Mouse (Mus musculus) stomach, embryonic 15.5 days (tissue): ENCODE measurements around the gene Ostf1. TPM values are rescaled to one million over a fixed set of nuclear protein-coding genes. Genes with fewer than 3 reads are reported as not detected.
"Not testable (repeated sequence)": the region's sequence is repeated elsewhere in the genome, so short reads cannot be mapped to it uniquely, and the experiment has no call there.

ENCODE experiments used
- ATAC-seq: fragments of 200-750 bp; cut with Nextera tagmentation; 2 replicates; pipeline ENCODE4 v1.8.0; 2017; ENCODE audit warnings: low read depth, moderate number of reproducible peaks, moderate TSS enrichment; ENCODE audit not compliant: insufficient read depth, low FRiP score
- H3K27ac ChIP-seq: fragments of 300-500 bp; sonication (generic); 2 replicates; pipeline ENCODE4 v1.5.1; 2015; ENCODE audit warnings: mild to moderate bottlenecking, inconsistent platforms
- H3K27me3 ChIP-seq: fragments of 300-500 bp; sonication (generic); replicated peaks from 2 replicates; pipeline ENCODE4 v1.6.1; 2015; ENCODE audit warnings: inconsistent platforms
- H3K36me3 ChIP-seq: fragments of 300-500 bp; sonication (generic); 2 replicates; pipeline ENCODE4 v1.6.1; 2015; ENCODE audit warnings: inconsistent platforms
- H3K4me1 ChIP-seq: fragments of 300-500 bp; sonication (generic); 2 replicates; pipeline ENCODE4 v1.6.1; 2015; ENCODE audit warnings: inconsistent platforms
- H3K4me2 ChIP-seq: fragments of 300-500 bp; sonication (generic); 2 replicates; pipeline ENCODE4 v1.6.1; 2015; ENCODE audit warnings: mild to moderate bottlenecking, inconsistent platforms
- H3K4me3 ChIP-seq: fragments of 300-500 bp; sonication (generic); replicated peaks from 2 replicates; pipeline ENCODE4 v1.5.1; 2015; ENCODE audit warnings: inconsistent platforms
- H3K9ac ChIP-seq: fragments of 300-500 bp; sonication (generic); 2 replicates; pipeline ENCODE4 v1.6.1; 2015; ENCODE audit warnings: inconsistent platforms
- H3K9me3 ChIP-seq: fragments of 300-500 bp; sonication (generic); 2 replicates; pipeline ENCODE4 v1.6.1; 2016; ENCODE audit warnings: inconsistent platforms
- WGBS: fragments of 180-500 bp; shearing (Covaris S2); methylation state at CpG from one replicate; pipeline ENCODE4 v1.1.7; 2015; 5-methylcytosine and 5-hydroxymethylcytosine counted together
- polyA plus RNA-seq: library from polyadenylated mRNA; unstranded; fragments of >200 nt; fragmentation: Nextera tagmentation; extraction: Ambion mirVana; gene quantifications from 2 replicates; pipeline ENCODE4 v1.2.1, GENCODE M21; 2015

Ostf1 gene
- polyA plus RNA-seq, 1 experiment from 2014 or later, result 95.9 TPM

DNA sequence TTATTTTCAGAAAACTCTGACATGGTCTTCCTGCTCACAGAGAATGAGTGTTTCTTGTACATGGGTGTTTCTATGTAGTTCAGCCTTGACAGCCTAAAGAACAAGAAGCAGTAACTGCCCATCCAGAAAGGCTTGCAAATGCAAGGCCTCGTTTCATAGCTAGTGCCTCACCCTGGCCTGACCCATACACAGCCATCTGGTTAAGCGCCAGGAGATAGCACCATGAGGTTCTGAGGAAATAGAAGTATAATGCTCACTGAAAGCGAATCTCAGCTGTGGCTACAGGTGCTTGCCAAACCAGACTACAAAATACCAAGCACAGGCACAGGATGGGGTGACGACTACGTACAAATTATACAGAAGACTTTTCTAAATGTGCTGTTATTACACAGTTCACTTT is 34.7 kb downstream of the Ostf1 start:
- H3K27me3 ChIP-seq, result no peaks in the 10 kb centered on the region
- 79% methylated on average over 5 of the region's 5 CpGs for WGBS

GRCm38 (mm10) chr19:18593722-18594121 is 37.9 kb downstream of the Ostf1 start:
- 67% methylated on average over 10 of the region's 10 CpGs for WGBS
- no peaks in the 10 kb centered on the region for H3K27me3 ChIP-seq
- H3K9me3 ChIP-seq, result no peaks in the 10 kb centered on the region
- no peak overlapping the region for H3K27ac ChIP-seq
- no peak overlapping the region for H3K4me2 ChIP-seq
- no peak for ATAC-seq
- no peaks in the 10 kb centered on the region for H3K4me1 ChIP-seq
- H3K9ac ChIP-seq, result no peak overlapping the region
- no peak overlapping the region for H3K4me3 ChIP-seq
- no peaks in the 10 kb centered on the region for H3K36me3 ChIP-seq

More for the DNA sequence above, 34.7 kb downstream of the Ostf1 start:
- Histone ChIP-seq H3K4me2 (no peak overlapping the region), H3K27ac (no peak overlapping the region), H3K9ac (no peak overlapping the region), H3K4me1 (no peaks in the 10 kb centered on the region), H3K36me3 (no peaks in the 10 kb centered on the region), H3K4me3 (no peak overlapping the region), H3K9me3 (no peaks in the 10 kb centered on the region)
- ATAC-seq, result no peak

DNA sequence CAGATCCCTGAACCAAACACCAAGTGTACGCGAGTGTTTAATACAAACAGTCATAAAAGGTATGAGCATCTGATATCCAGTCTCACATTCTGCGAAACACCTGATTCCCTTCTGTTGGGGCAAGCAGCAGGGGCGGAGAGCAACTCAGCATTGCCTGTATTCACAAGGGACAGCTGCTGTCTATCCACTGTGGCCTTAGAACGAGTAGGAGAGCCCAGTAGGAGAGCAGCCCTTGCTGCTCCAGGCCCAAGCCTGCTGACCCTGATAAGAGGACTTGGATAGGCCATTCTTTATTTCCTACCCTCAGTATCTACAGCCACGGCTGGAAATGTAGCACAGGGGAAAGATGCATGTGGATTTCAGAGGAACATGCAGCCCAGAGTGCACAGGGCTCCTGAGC is 38.7 kb downstream of the Ostf1 start:
- ATAC-seq, result no peak
- no peaks in the 10 kb centered on the region for H3K27me3 ChIP-seq
- H3K4me3 ChIP-seq, result no peak overlapping the region
- no peak overlapping the region for H3K4me2 ChIP-seq
- no peak overlapping the region for H3K27ac ChIP-seq
- 72% methylated on average over 6 of the region's 6 CpGs for WGBS
- H3K36me3 ChIP-seq, result no peaks in the 10 kb centered on the region
- H3K9me3 ChIP-seq, result no peaks in the 10 kb centered on the region
- no peaks in the 10 kb centered on the region for H3K4me1 ChIP-seq
- H3K9ac ChIP-seq, result no peak overlapping the region

- no peak for ATAC-seq
- no peaks in the 10 kb centered on the region for H3K36me3 ChIP-seq
- no peaks in the 10 kb centered on the region for H3K27me3 ChIP-seq
- WGBS, result 59% methylated on average over 5 of the region's 5 CpGs
- H3K9me3 ChIP-seq, result no peaks in the 10 kb centered on the region
- H3K4me2 ChIP-seq, result no peak overlapping the region
- H3K4me3 ChIP-seq, result no peak overlapping the region
- no peak overlapping the region for H3K9ac ChIP-seq
- H3K4me1 ChIP-seq, result no peaks in the 10 kb centered on the region
- no peak overlapping the region for H3K27ac ChIP-seq
Measured at GRCm38 (mm10) chr19:18590942-18591354, 40.7 kb downstream of the Ostf1 start.

DNA sequence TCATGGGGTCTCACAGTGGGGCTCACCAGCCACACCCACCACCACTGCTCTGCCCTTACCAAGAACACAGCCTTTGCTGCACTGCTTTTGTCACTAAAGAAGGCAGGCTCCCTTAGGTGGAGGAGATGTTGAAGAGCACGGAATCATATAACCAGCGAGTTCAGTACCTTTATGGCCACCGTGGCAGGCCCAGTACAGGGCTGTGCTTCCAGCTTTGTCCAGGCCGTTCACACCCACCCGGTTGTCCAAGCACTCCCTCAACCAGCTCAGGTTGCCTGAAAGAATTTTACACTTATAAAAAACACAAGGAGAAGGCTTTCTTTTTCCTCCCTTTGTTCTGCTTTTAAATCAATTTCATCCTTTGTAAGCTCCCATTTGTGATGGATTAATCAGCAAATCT is 41.4 kb downstream of the Ostf1 start:
- Histone ChIP-seq H3K27ac (no peak overlapping the region), H3K4me3 (no peak overlapping the region), H3K9me3 (no peaks in the 10 kb centered on the region), H3K9ac (no peak overlapping the region), H3K27me3 (no peaks in the 10 kb centered on the region), H3K4me1 (no peaks in the 10 kb centered on the region), H3K4me2 (no peak overlapping the region), H3K36me3 (no peaks in the 10 kb centered on the region)
- ATAC-seq, result no peak
- 52% methylated on average over 5 of the region's 5 CpGs for WGBS

- Histone ChIP-seq H3K27me3 (no peaks in the 10 kb centered on the region), H3K27ac (no peak overlapping the region), H3K4me1 (no peaks in the 10 kb centered on the region), H3K4me2 (no peak overlapping the region), H3K4me3 (no peak overlapping the region), H3K36me3 (0 out of 2 replicates have a peak, but pooled peaks cover 3% of the 10 kb centered on the region), H3K9ac (no peak overlapping the region), H3K9me3 (no peaks in the 10 kb centered on the region)
- ATAC-seq, result no peak
- WGBS, result 71% methylated on average over 8 of the region's 8 CpGs
Measured at GRCm38 (mm10) chr19:18589276-18589675, 42.3 kb downstream of the Ostf1 start.

DNA sequence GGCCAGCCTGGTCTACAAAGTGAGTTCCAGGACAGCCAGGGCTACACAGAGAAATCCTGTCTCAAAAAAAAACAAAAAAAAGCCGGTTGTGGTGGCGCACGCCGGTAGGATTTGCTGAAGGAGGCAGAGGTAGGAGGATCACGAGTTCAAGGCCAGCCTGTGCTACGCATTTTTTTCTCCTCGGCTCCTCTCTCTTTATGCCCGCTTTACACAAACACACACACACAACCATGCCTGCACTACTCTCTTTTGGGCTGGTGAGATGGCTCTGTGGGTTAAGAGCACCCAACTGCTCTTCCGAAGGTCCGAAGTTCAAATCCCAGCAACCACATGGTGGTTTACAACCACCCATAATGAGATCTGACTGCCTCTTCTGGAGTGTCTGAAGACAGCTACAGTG is 42.8 kb downstream of the Ostf1 start:
- not testable (repeated sequence) for H3K9ac ChIP-seq, H3K4me3 ChIP-seq, H3K36me3 ChIP-seq, H3K9me3 ChIP-seq, H3K4me1 ChIP-seq, H3K27ac ChIP-seq, ATAC-seq, H3K4me2 ChIP-seq, H3K27me3 ChIP-seq
- WGBS, result 94% methylated on average over 10 of the region's 10 CpGs

GRCm38 (mm10) chr19:18588243-18588642 is 43.4 kb downstream of the Ostf1 start:
- no peak for ATAC-seq
- H3K9me3 ChIP-seq, result no peaks in the 10 kb centered on the region
- no peak overlapping the region for H3K4me2 ChIP-seq
- no peak overlapping the region for H3K4me3 ChIP-seq
- H3K9ac ChIP-seq, result no peak overlapping the region
- no peak overlapping the region for H3K27ac ChIP-seq
- H3K27me3 ChIP-seq, result no peaks in the 10 kb centered on the region
- 85% methylated on average over 1 of the region's 1 CpGs for WGBS
- H3K36me3 ChIP-seq, result 0 out of 2 replicates have a peak, but pooled peaks cover 3% of the 10 kb centered on the region
- H3K4me1 ChIP-seq, result no peaks in the 10 kb centered on the region

DNA sequence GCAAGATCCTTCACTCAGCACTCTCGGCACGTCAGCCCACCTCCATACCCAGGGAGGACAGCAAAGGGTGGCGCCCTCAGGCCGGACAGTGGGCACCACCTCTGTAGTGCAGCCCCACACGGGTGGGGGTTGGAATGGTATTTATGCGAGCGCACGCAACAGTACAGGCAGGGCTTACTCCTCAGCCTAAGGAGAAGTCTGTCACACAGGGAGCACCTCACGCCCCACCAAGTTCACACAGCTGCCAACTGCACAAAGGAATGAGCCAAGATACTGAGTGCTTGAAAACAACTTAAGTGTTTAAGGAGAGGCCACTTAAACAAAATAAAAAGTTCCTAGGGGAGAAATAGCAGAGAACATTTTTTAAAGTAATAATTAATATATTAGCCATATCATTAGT is 44.5 kb downstream of the Ostf1 start:
- no peak overlapping the region for H3K4me2 ChIP-seq
- H3K4me3 ChIP-seq, result no peak overlapping the region
- no peak overlapping the region for H3K27ac ChIP-seq
- no peak for ATAC-seq
- no peak overlapping the region for H3K9ac ChIP-seq
- WGBS, result 87% methylated on average over 9 of the region's 9 CpGs
- H3K4me1 ChIP-seq, result no peaks in the 10 kb centered on the region
- H3K27me3 ChIP-seq, result no peaks in the 10 kb centered on the region
- H3K36me3 ChIP-seq, result 0 out of 2 replicates have a peak, but pooled peaks cover 3% of the 10 kb centered on the region
- no peaks in the 10 kb centered on the region for H3K9me3 ChIP-seq

- Histone ChIP-seq H3K36me3 (0 out of 2 replicates have a peak, but pooled peaks cover 3% of the 10 kb centered on the region), H3K9me3 (no peaks in the 10 kb centered on the region), H3K27ac (no peak overlapping the region), H3K4me2 (no peak overlapping the region), H3K4me3 (no peak overlapping the region), H3K4me1 (no peaks in the 10 kb centered on the region), H3K27me3 (no peaks in the 10 kb centered on the region), H3K9ac (no peak overlapping the region)
- ATAC-seq, result no peak
- WGBS, result 92% methylated on average over 7 of the region's 7 CpGs
Measured at GRCm38 (mm10) chr19:18584621-18585020, 47.0 kb downstream of the Ostf1 start.

GRCm38 (mm10) chr19:18583706-18584105 is 47.9 kb downstream of the Ostf1 start:
- H3K9me3 ChIP-seq, result no peaks in the 10 kb centered on the region
- H3K36me3 ChIP-seq, result 0 out of 2 replicates have a peak, but pooled peaks cover 3% of the 10 kb centered on the region
- peaks cover 2% of the 10 kb centered on the region; the same call in 1 of the 2 replicates for H3K4me1 ChIP-seq
- 85% methylated on average over 4 of the region's 4 CpGs for WGBS
- no peak for ATAC-seq
- H3K9ac ChIP-seq, result no peak overlapping the region
- H3K27ac ChIP-seq, result no peak overlapping the region
- no peak overlapping the region for H3K4me2 ChIP-seq
- no peak overlapping the region for H3K4me3 ChIP-seq
- H3K27me3 ChIP-seq, result no peaks in the 10 kb centered on the region

DNA sequence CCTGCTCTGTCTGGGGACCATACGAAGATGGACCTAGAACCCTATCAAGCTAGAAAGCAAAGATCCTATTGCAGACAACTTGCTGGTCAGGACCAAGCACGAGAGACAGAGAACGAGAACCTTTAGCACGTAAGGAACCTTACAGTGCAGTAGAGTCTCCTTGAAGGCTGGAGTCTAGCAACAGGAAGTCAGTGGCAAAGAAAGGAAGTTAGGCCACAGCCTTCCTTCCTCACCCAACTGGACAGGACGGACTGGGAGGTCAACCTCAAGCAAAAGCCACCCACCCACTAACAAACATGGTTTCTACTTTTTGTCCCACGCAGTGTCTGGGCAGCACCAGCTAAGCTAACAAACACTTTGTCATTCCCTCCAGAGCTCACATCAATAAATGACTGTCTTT is 48.7 kb downstream of the Ostf1 start:
- WGBS, result 75% methylated on average over 6 of the region's 6 CpGs
- no peak overlapping the region for H3K27ac ChIP-seq
- 0 out of 2 replicates have a peak, but pooled peaks cover 3% of the 10 kb centered on the region for H3K36me3 ChIP-seq
- peaks cover 9% of the 10 kb centered on the region; the same call in 1 of the 2 replicates for H3K4me1 ChIP-seq
- H3K4me3 ChIP-seq, result no peak overlapping the region
- no peak overlapping the region for H3K9ac ChIP-seq
- no peak overlapping the region for H3K4me2 ChIP-seq
- no peaks in the 10 kb centered on the region for H3K9me3 ChIP-seq
- ATAC-seq, result no peak
- no peaks in the 10 kb centered on the region for H3K27me3 ChIP-seq

GRCm38 (mm10) chr19:18582226-18582625 is 49.4 kb downstream of the Ostf1 start:
- Histone ChIP-seq H3K4me1 (peaks cover 9% of the 10 kb centered on the region; the same call in 1 of the 2 replicates), H3K27me3 (no peaks in the 10 kb centered on the region), H3K9ac (no peak overlapping the region), H3K27ac (no peak overlapping the region), H3K4me3 (no peak overlapping the region), H3K4me2 (no peak overlapping the region), H3K36me3 (0 out of 2 replicates have a peak, but pooled peaks cover 3% of the 10 kb centered on the region), H3K9me3 (no peaks in the 10 kb centered on the region)
- ATAC-seq, result no peak
- 92% methylated on average over 9 of the region's 9 CpGs for WGBS
